Mouse (Mus musculus) kidney, embryonic 14.5 days (tissue): ENCODE data around the gene Fut8. TPM values are rescaled to one million over a fixed set of nuclear protein-coding genes. Genes with fewer than 3 reads are reported as not detected.

Experiments
- ATAC-seq: fragments of 200-750 bp; cut with Nextera tagmentation; 2 replicates; pipeline ENCODE4 v1.8.0; 2017; ENCODE audit warnings: moderate number of reproducible peaks, mild to moderate bottlenecking, moderate TSS enrichment, moderate library complexity; ENCODE audit not compliant: low FRiP score, low TSS enrichment
- H3K27ac ChIP-seq: fragments of 300-500 bp; sonication (generic); 2 replicates; pipeline ENCODE4 v1.5.1; 2014; ENCODE audit warnings: low read depth, mild to moderate bottlenecking, low read length, moderate library complexity, mixed read lengths
- H3K27me3 ChIP-seq: fragments of 300-500 bp; sonication (generic); 2 replicates; pipeline ENCODE4 v1.6.1; 2014; ENCODE audit warnings: mild to moderate bottlenecking, low read length; ENCODE audit not compliant: control insufficient read depth, insufficient read depth
- H3K36me3 ChIP-seq: fragments of 300-500 bp; sonication (generic); 2 replicates; pipeline ENCODE4 v1.6.1; 2014; ENCODE audit warnings: low read length, mixed read lengths; ENCODE audit not compliant: control insufficient read depth, insufficient read depth
- H3K4me1 ChIP-seq: fragments of 300-500 bp; sonication (generic); 2 replicates; pipeline ENCODE4 v1.6.1; 2014; ENCODE audit warnings: low read length, mixed read lengths; ENCODE audit not compliant: control insufficient read depth, insufficient read depth
- H3K4me2 ChIP-seq: fragments of 300-500 bp; sonication (generic); replicated peaks from 2 replicates; pipeline ENCODE4 v1.6.1; 2014; ENCODE audit warnings: low read depth, mild to moderate bottlenecking, low read length
- H3K4me3 ChIP-seq: fragments of 300-500 bp; sonication (generic); 2 replicates; pipeline ENCODE4 v1.5.1; 2014; ENCODE audit warnings: mild to moderate bottlenecking, low read length
- H3K9ac ChIP-seq: fragments of 300-500 bp; sonication (generic); 2 replicates; pipeline ENCODE4 v1.6.1; 2014; ENCODE audit warnings: low read depth, mild to moderate bottlenecking, low read length, moderate library complexity
- H3K9me3 ChIP-seq: fragments of 300-500 bp; sonication (generic); 2 replicates; pipeline ENCODE4 v1.6.1; 2016; ENCODE audit warnings: low read length; ENCODE audit not compliant: control insufficient read depth
- WGBS: fragments of 180-500 bp; shearing (Covaris S2); extraction: QIAGEN DNeasy Blood & Tissue Kit; methylation state at CpG from one replicate; pipeline ENCODE4 v1.1.7; 2014; 5-methylcytosine and 5-hydroxymethylcytosine counted together
- polyA plus RNA-seq: library from polyadenylated mRNA; unstranded; fragments of >200 nt; fragmentation: Nextera tagmentation; extraction: Ambion mirVana; gene quantifications from 2 replicates; pipeline ENCODE4 v1.2.1, GENCODE M21; 2014

Fut8 gene
- polyA plus RNA-seq, 1 experiment from 2014 or later = 25.7 TPM

DNA sequence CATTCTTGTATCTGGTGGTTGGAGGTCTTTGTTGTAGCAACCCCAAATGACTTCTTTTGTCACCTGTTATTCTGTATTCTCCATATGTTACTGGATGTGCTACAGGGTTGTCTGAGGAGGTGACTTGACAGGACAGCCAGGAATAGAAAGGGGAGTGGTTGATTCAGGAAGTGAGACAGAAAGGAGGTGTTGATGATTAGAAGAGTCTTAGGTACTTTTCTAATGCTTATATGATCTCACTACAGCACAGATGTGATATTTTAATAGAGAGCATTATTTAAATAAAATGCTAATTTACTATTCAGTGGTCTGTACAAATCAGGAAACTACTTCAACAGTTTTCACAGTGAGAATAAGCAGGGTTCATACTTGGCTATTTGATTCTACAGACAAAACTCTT lies 71.6 kb downstream of the Fut8 start:
- Histone ChIP-seq H3K9ac (no peak overlapping the region), H3K4me2 (no peak overlapping the region), H3K27ac (no peak overlapping the region), H3K9me3 (no peaks in the 10 kb centered on the region), H3K4me1 (no peaks in the 10 kb centered on the region), H3K27me3 (no peaks in the 10 kb centered on the region), H3K4me3 (no peak overlapping the region), H3K36me3 (no peaks in the 10 kb centered on the region)
- ATAC-seq = no peak

DNA sequence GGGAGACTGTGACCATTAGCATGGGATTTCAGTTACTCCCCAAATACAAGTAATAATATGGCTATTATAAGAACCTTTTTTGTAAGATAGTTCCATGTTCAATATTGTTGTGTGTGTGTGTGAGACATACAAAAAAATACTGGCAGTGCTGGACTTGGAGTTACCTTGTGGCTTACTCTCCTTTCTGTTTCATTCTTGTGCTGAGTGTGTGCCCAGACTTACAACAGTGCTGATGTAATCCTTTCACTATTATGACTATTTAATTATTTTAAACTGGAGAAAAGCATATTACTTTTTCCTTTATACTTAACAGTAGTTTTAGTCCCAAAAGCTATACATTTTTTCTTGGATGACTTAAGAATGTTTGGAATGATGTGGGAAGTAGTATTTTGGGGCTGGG lies 75.6 kb downstream of the Fut8 start:
- Histone ChIP-seq H3K36me3 (no peaks in the 10 kb centered on the region), H3K4me2 (no peak overlapping the region), H3K27me3 (no peaks in the 10 kb centered on the region), H3K27ac (no peak overlapping the region), H3K9me3 (no peaks in the 10 kb centered on the region), H3K4me3 (no peak overlapping the region), H3K4me1 (no peaks in the 10 kb centered on the region), H3K9ac (no peak overlapping the region)
- no peak for ATAC-seq

DNA sequence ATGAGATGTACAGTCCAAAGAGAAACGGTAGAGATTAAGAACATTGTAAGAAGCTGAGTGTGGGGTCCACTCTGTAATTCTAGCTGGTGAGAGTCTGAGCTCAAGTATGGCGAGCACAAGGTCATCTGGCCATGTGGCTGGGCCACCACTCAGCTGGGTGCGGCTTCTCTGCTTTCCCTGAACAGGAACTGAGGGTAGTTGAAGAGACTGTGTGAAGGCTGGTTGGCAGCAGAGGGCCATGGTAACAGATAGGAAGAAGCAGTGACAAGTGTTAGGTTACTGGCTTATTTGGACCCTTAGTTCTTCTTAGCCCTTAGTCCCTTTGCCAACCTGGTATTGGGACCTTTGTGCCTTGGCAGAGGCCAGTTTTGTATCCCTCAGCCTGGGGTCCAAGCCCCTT lies 86.2 kb downstream of the Fut8 start:
- Histone ChIP-seq H3K4me3 (no peak overlapping the region), H3K9ac (no peak overlapping the region), H3K4me2 (no peak overlapping the region), H3K4me1 (no peaks in the 10 kb centered on the region), H3K9me3 (no peaks in the 10 kb centered on the region), H3K27ac (no peak overlapping the region), H3K27me3 (no peaks in the 10 kb centered on the region), H3K36me3 (no peaks in the 10 kb centered on the region)
- WGBS = 42% methylated on average over 3 of the region's 3 CpGs
- no peak for ATAC-seq

DNA sequence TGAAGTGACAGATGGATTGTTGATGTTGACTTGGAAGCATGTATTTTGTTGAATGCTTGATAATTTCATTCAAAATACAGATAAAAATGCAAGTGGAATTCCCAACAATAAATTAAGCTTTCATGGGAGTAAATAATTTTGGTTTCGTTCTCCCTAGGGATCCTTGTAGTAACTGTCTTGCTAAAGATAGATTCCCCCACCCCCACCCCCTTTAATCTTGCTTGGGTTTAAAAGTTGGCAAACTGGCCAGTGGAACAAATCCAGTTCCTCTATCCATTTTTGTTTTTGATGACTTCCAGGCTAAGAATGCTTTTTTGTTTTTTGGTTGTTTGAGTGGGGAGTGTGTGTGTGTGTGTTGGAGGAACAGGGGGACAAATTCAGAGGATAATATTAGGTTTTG lies 108.6 kb downstream of the Fut8 start:
- 86% methylated on average over 1 of the region's 1 CpGs for WGBS
- no peak for ATAC-seq

DNA sequence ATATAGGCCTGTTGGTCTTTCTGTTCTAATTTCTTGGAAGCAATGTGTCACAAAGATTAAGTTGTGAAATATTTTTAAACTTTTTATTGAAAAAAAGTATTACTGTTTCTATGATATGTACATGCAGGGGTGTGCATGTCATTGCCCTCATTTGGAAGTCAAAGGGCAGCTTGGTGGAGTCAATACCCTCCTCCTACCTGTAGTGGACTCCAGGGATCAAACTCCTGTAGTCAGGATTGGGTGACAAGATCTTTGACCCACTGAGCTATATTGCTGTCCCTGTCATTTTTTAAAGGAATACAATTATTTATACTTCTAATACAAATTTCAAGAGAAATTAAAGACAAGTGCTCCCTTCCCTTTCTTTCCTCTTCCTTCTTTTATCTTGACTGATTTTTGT lies 111.6 kb downstream of the Fut8 start:
- Histone ChIP-seq H3K36me3 (no peaks in the 10 kb centered on the region), H3K9me3 (no peaks in the 10 kb centered on the region), H3K9ac (no peak overlapping the region), H3K4me1 (no peaks in the 10 kb centered on the region), H3K4me2 (no peak overlapping the region), H3K27me3 (no peaks in the 10 kb centered on the region), H3K4me3 (no peak overlapping the region), H3K27ac (no peak overlapping the region)
- no peak for ATAC-seq

More for the DNA sequence above, 108.6 kb downstream of the Fut8 start:
- Histone ChIP-seq H3K4me2 (no peak overlapping the region), H3K4me3 (no peak overlapping the region), H3K36me3 (no peaks in the 10 kb centered on the region), H3K9me3 (no peaks in the 10 kb centered on the region), H3K27me3 (no peaks in the 10 kb centered on the region), H3K4me1 (no peaks in the 10 kb centered on the region), H3K9ac (no peak overlapping the region), H3K27ac (no peak overlapping the region)

DNA sequence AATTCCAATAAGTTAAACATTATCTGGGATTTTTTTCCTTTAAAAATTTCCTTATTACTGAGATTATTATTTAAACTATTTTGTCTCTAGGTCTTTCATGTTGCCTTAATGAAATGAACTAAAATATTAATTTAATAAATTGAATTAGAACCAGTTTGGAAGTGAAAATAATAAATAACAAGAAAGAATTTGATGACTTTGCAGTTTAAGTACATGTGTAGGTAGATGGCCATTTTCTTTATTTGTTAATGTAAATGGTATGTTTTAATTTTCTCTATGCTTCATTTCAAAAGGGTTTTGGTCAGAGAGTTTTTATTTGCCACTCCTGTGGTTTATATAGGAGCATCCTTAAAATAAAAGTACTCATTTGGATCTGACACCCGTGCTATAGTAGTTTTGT lies 177.8 kb downstream of the Fut8 start:
- no peaks in the 10 kb centered on the region for H3K36me3 ChIP-seq
- 91% methylated on average over 1 of the region's 1 CpGs for WGBS
- ATAC-seq = no peak
- no peaks in the 10 kb centered on the region for H3K9me3 ChIP-seq
- H3K27me3 ChIP-seq = no peaks in the 10 kb centered on the region
- no peak overlapping the region for H3K4me3 ChIP-seq
- no peak overlapping the region for H3K9ac ChIP-seq
- no peak overlapping the region for H3K27ac ChIP-seq
- H3K4me2 ChIP-seq = no peak overlapping the region
- H3K4me1 ChIP-seq = no peaks in the 10 kb centered on the region

DNA sequence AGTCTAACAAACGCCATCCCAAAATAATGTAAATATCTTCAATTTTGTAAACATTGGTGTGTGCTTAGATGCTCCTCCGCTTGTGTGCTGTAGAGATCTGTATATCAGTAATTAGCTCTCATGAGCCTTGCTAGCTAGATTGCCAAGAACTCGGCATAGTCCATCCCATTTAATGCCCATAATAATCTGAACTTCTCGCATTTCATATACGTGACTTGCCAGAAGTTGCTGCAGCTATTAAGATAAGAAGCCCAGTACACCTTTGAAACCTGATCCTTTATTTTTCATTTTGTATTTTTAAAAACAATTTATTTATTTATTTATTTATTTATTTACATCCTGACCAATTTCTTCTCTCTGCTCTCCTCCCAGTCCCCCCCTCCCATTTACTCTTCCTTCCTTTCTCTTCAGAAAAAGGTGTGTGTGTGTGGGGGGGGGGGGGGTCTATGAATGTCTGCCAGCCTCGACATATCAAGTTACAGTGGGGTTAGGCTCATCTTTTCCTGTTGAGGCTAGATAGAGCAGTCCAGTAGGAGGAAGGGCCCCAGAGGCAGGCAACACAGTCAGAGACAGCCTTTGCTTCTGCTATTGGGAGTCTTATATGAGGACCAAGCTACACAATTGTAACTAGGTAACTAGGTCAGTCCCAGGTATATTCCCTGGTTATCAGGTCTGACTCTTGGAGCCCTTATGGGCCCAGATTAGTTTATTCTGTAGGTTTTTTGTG lies 183.9 kb downstream of the Fut8 start:
- H3K36me3 ChIP-seq = no peaks in the 10 kb centered on the region
- 91% methylated on average over 6 of the region's 6 CpGs for WGBS
- ATAC-seq = no peak

DNA sequence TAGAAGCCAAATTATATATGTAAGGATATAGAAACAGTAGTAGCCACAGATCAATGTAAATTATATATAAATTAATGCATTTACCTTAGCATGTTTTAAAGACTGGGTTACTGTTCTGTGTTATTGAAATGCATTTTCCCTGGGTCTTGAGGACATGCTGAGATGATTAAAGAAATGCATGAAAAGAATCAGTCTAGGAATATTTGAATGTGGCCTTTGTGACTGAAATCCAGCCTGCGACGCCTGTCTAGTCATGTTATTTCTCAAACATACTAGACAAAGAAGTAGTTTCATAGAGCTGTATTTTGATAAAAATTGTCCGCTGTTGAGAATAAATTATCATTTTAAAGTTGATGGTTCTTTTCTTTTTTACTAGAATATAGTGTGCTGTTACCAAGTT lies 188.2 kb downstream of the Fut8 start:
- WGBS = 90% methylated on average over 3 of the region's 3 CpGs
- Histone ChIP-seq H3K27me3 (no peaks in the 10 kb centered on the region), H3K9ac (no peak overlapping the region), H3K27ac (no peak overlapping the region), H3K4me1 (no peaks in the 10 kb centered on the region), H3K4me2 (no peak overlapping the region), H3K4me3 (no peak overlapping the region), H3K36me3 (no peaks in the 10 kb centered on the region), H3K9me3 (no peaks in the 10 kb centered on the region)
- no peak for ATAC-seq

More for the DNA sequence above, 183.9 kb downstream of the Fut8 start:
- Histone ChIP-seq H3K27ac (no peak overlapping the region), H3K4me2 (no peak overlapping the region), H3K9me3 (no peaks in the 10 kb centered on the region), H3K4me1 (no peaks in the 10 kb centered on the region), H3K9ac (no peak overlapping the region), H3K27me3 (no peaks in the 10 kb centered on the region), H3K4me3 (no peak overlapping the region)

DNA sequence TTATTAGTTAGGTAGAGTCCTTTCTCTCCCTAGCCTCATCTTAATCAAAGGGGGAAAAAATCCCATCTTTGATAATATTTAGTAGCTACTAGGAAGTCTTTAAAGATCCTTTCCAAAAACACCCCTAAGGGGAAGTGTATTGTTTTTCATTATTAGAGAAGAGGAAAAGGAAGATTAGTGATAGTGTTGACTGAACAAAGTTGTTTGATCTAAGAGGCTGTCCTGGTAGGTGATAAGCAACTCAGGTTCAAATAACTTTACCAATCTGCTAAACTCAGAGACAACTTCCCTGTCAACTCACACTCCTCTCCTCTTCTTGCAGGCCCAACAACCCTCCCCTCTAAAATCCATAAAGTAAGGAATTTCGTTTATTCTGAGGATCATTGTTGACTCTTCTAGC lies 190.2 kb downstream of the Fut8 start:
- Histone ChIP-seq H3K27me3 (no peaks in the 10 kb centered on the region), H3K9me3 (no peaks in the 10 kb centered on the region), H3K27ac (no peak overlapping the region), H3K9ac (no peak overlapping the region), H3K36me3 (no peaks in the 10 kb centered on the region), H3K4me1 (no peaks in the 10 kb centered on the region), H3K4me2 (no peak overlapping the region), H3K4me3 (no peak overlapping the region)
- WGBS = 57% methylated on average over 1 of the region's 1 CpGs
- ATAC-seq = no peak
